Mouse (Mus musculus): ENCODE results near the gene Gm49601.

DNA sequence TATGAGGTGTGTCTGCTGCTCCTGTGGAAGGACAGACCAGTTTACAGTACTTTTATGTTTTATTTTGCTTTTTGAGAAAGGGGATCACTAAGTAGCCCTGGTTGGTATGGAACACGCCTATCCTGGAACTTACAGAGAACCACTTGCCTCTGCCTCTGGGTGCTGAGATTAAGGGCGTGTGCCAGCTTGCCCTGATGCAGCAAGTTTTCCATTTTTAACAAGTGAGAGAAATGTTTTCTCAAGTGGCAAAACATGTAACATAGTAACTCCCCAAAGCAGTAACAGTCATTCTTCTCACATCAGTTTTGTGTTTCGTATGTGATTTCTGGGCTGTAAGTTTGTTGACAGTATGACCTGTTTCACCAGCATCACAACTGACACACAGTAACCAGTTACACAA, 46.8 kb upstream of the Gm49601 start:
- no peak for TF ChIP-seq CTCF (IDR thresholded peaks at IDR 0.05; ENCODE audit: low read depth, low read length)
- no peak for TF ChIP-seq POLR2A (IDR thresholded peaks at IDR 0.05; ENCODE audit: borderline replicate concordance, low read depth, low read length)
